Mouse (Mus musculus): ENCODE data around the gene Gm5129.

DNA sequence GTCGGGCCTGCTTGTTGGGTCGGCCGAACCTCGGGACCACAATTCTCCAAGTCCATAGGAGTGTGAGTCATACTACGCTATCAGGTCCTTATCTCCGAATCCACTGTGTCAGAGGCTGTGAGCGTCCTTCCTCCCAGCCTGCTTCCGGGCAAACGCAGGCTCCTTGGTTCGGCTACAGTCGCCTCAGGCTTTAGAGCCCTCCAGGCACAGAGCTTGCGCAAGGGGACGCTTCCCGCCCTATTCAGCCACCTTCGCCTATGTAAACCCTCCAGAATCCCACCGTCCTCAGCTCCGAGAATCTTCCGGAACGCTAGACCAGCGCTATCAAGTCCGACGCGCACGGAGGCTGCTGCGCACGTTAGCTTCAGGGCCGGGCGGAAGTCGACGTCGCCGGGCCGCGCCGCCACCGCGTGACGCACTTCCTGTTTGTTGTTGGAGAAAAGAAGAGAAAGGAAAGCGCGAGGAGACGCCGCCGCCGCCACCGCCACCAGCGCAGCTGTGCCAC lies at the start of gene Gm5129, which contains the start of gene Dnajb6:
- TF ChIP-seq CTCF (IDR thresholded peaks at IDR 0.05; ENCODE audit: insufficient read depth, low read depth, low read length) (no peak), POLR2A (IDR thresholded peaks at IDR 0.05; ENCODE audit: insufficient read depth, low read depth, low read length) (peak; percentile 79)

All from olfactory bulb, adult 2 months (tissue).